Mouse (Mus musculus) cerebellum, postnatal 4 days (tissue): ENCODE measurements around the gene Mc1r.
"Not testable (repeated sequence)": the region's sequence is repeated elsewhere in the genome, so short reads cannot be mapped to it uniquely, and the experiment has no call there.

Experiments used
- DNase-seq, 2 experiments: peaks; one replicate each; pipeline ENCODE4 v3.0.0; 2022; ENCODE audit warnings: low spot score in 2 of 2, mixed read lengths in 1 of 2

The Mc1r gene

GRCm38 (mm10) chr8:123430936-123431335, 24.0 kb downstream of the Mc1r start:
- DNase-seq = not testable (repeated sequence)

GRCm38 (mm10) chr8:123431616-123432365, 24.9 kb downstream of the Mc1r start:
- DNase-seq = no peak

GRCm38 (mm10) chr8:123432381-123432780, 25.5 kb downstream of the Mc1r start:
- DNase-seq = no peak

GRCm38 (mm10) chr8:123433241-123433974, 26.5 kb downstream of the Mc1r start:
- not testable (repeated sequence) for DNase-seq

GRCm38 (mm10) chr8:123441788-123442187, 34.9 kb downstream of the Mc1r start:
- no peak for DNase-seq

- no peak for DNase-seq
Measured at GRCm38 (mm10) chr8:123442351-123442750, 35.4 kb downstream of the Mc1r start.

- peak; percentile 90 to 95 for DNase-seq
Measured at GRCm38 (mm10) chr8:123442871-123443575, 36.1 kb downstream of the Mc1r start.

- DNase-seq = no peak
Measured at GRCm38 (mm10) chr8:123443576-123443921, 36.6 kb downstream of the Mc1r start.

GRCm38 (mm10) chr8:123444131-123444530, 37.2 kb downstream of the Mc1r start:
- DNase-seq = no peak

- no peak for DNase-seq
Measured at GRCm38 (mm10) chr8:123445981-123446380, 39.1 kb downstream of the Mc1r start.

- DNase-seq = no peak
Measured at GRCm38 (mm10) chr8:123446799-123447198, 39.9 kb downstream of the Mc1r start.

GRCm38 (mm10) chr8:123450783-123451182, 43.9 kb downstream of the Mc1r start:
- no peak for DNase-seq

- not testable (repeated sequence) for DNase-seq
Measured at GRCm38 (mm10) chr8:123451747-123452146, 44.8 kb downstream of the Mc1r start.

- DNase-seq = no peak
Measured at GRCm38 (mm10) chr8:123452149-123452548, 45.2 kb downstream of the Mc1r start.

GRCm38 (mm10) chr8:123453291-123453690, 46.4 kb downstream of the Mc1r start:
- DNase-seq = no peak

GRCm38 (mm10) chr8:123453951-123454350, 47.0 kb downstream of the Mc1r start:
- DNase-seq = no peak

- no peak for DNase-seq
Measured at GRCm38 (mm10) chr8:123454559-123454958, 47.7 kb downstream of the Mc1r start.
